Mouse (Mus musculus) forebrain, embryonic 12.5 days (tissue): ENCODE measurements around the gene Phf8. TPM values are rescaled to one million over a fixed set of nuclear protein-coding genes. Genes with fewer than 3 reads are reported as not detected.

Experiments used
- ATAC-seq: fragments of 200-750 bp; cut with Nextera tagmentation; 2 replicates; pipeline ENCODE4 v1.8.0; 2017; ENCODE audit warnings: moderate TSS enrichment; ENCODE audit not compliant: low FRiP score
- H3K27ac ChIP-seq: fragments of 300-500 bp; sonication (generic); 2 replicates; pipeline ENCODE4 v1.5.1; 2016; ENCODE audit warnings: mild to moderate bottlenecking
- H3K27me3 ChIP-seq: fragments of 300-500 bp; sonication (generic); 2 replicates; pipeline ENCODE4 v1.6.1; 2016; ENCODE audit warnings: mild to moderate bottlenecking
- H3K36me3 ChIP-seq: fragments of 300-500 bp; sonication (generic); replicated peaks from 2 replicates; pipeline ENCODE4 v1.6.1; 2016; ENCODE audit warnings: mild to moderate bottlenecking
- H3K4me1 ChIP-seq: fragments of 300-500 bp; sonication (generic); 2 replicates; pipeline ENCODE4 v1.6.1; 2016
- H3K4me2 ChIP-seq: fragments of 300-500 bp; sonication (generic); 2 replicates; pipeline ENCODE4 v1.6.1; 2016; ENCODE audit warnings: mild to moderate bottlenecking, moderate library complexity
- H3K4me3 ChIP-seq: fragments of 300-500 bp; sonication (generic); replicated peaks from 2 replicates; pipeline ENCODE4 v1.5.1; 2016; ENCODE audit warnings: mild to moderate bottlenecking
- H3K9ac ChIP-seq: fragments of 300-500 bp; sonication (generic); 2 replicates; pipeline ENCODE4 v1.6.1; 2016; ENCODE audit warnings: mild to moderate bottlenecking
- H3K9me3 ChIP-seq: fragments of 300-500 bp; sonication (generic); 2 replicates; pipeline ENCODE4 v1.6.1; 2016
- WGBS: fragments of 180-500 bp; shearing (Covaris S2); methylation state at CpG from one replicate; pipeline ENCODE4 v1.1.7; 2016; 5-methylcytosine and 5-hydroxymethylcytosine counted together
- polyA plus RNA-seq: library from polyadenylated mRNA; unstranded; fragments of >200 nt; fragmentation: Nextera tagmentation; extraction: Ambion mirVana; gene quantifications from 2 replicates; pipeline ENCODE4 v1.2.1, GENCODE M21; 2016

Gene Phf8
- polyA plus RNA-seq, 1 experiment from 2014 or later = 27.2 TPM

GRCm38 (mm10) chrX:151575166-151575565 lies 54.7 kb downstream of the Phf8 start:
- WGBS = 89% methylated on average over 1 of the region's 1 CpGs
- Histone ChIP-seq H3K4me1 (no peaks in the 10 kb centered on the region), H3K9ac (no peak overlapping the region), H3K27me3 (no peaks in the 10 kb centered on the region), H3K27ac (no peak overlapping the region), H3K36me3 (peaks cover 19% of the 10 kb centered on the region), H3K9me3 (no peaks in the 10 kb centered on the region), H3K4me2 (no peak overlapping the region), H3K4me3 (no peak overlapping the region)
- no peak for ATAC-seq

- H3K27ac ChIP-seq = no peak overlapping the region
- H3K4me1 ChIP-seq = no peaks in the 10 kb centered on the region
- H3K36me3 ChIP-seq = no peaks in the 10 kb centered on the region
- H3K27me3 ChIP-seq = peaks cover 6% of the 10 kb centered on the region; the same call in 1 of the 2 replicates
- H3K4me3 ChIP-seq = no peak overlapping the region
- no peak for ATAC-seq
- no peaks in the 10 kb centered on the region for H3K9me3 ChIP-seq
- 77% methylated on average over 2 of the region's 2 CpGs for WGBS
- no peak overlapping the region for H3K4me2 ChIP-seq
- no peak overlapping the region for H3K9ac ChIP-seq
Observed at GRCm38 (mm10) chrX:151643386-151643785, 122.9 kb downstream of the Phf8 start.

- 71% methylated on average over 2 of the region's 2 CpGs for WGBS
- H3K4me1 ChIP-seq = no peaks in the 10 kb centered on the region
- no peak overlapping the region for H3K4me2 ChIP-seq
- H3K27me3 ChIP-seq = peaks cover 9% of the 10 kb centered on the region; the same call in 1 of the 2 replicates
- H3K9me3 ChIP-seq = no peaks in the 10 kb centered on the region
- H3K4me3 ChIP-seq = no peak overlapping the region
- no peak overlapping the region for H3K27ac ChIP-seq
- H3K9ac ChIP-seq = no peak overlapping the region
- H3K36me3 ChIP-seq = no peaks in the 10 kb centered on the region
- ATAC-seq = no peak
Observed at GRCm38 (mm10) chrX:151653744-151654143, 133.3 kb downstream of the Phf8 start.

- H3K27ac ChIP-seq = no peak overlapping the region
- H3K4me3 ChIP-seq = no peak overlapping the region
- no peaks in the 10 kb centered on the region for H3K27me3 ChIP-seq
- no peaks in the 10 kb centered on the region for H3K36me3 ChIP-seq
- no peaks in the 10 kb centered on the region for H3K4me1 ChIP-seq
- H3K9me3 ChIP-seq = no peaks in the 10 kb centered on the region
- no peak for ATAC-seq
- no peak overlapping the region for H3K9ac ChIP-seq
- WGBS = 82% methylated on average over 5 of the region's 5 CpGs
- no peak overlapping the region for H3K4me2 ChIP-seq
Observed at GRCm38 (mm10) chrX:151674492-151675171, 154.2 kb downstream of the Phf8 start.

Other genes starting within 250 kb of the Phf8 start
- 4.3 and 5.7 TPM in 2 replicates for gene Fam120c, start 176.5 kb upstream of the Phf8 start, polyA plus RNA-seq